Mouse (Mus musculus): ENCODE results near the gene Cyp4x1.

- TF ChIP-seq CTCF (IDR thresholded peaks at IDR 0.05; ENCODE audit: control insufficient read depth, insufficient read depth, insufficient replicate concordance, low read depth, low read length) (no peak), POLR2A (IDR thresholded peaks at IDR 0.05; ENCODE audit: control insufficient read depth, low read depth, low read length) (no peak)
Observed at GRCm38 (mm10) chr4:115119642-115120041, 14.4 kb downstream of the Cyp4x1 start.
